Mouse (Mus musculus) midbrain, embryonic 13.5 days (tissue): ENCODE measurements around the gene Nabp1. TPM values are rescaled to one million over a fixed set of nuclear protein-coding genes. Genes with fewer than 3 reads are reported as not detected.
A peak's percentile ranks its signal among the peaks of the same experiment; 100 is the strongest.

ENCODE experiments used
- ATAC-seq: fragments of 200-750 bp; cut with Nextera tagmentation; 2 replicates; pipeline ENCODE4 v1.8.0; 2017; ENCODE audit warnings: mild to moderate bottlenecking, moderate TSS enrichment, moderate library complexity
- H3K27ac ChIP-seq: fragments of 300-500 bp; sonication (generic); 2 replicates; pipeline ENCODE4 v1.5.1; 2015; ENCODE audit warnings: inconsistent platforms, mild to moderate bottlenecking, moderate library complexity
- H3K27me3 ChIP-seq: fragments of 300-500 bp; sonication (generic); 2 replicates; pipeline ENCODE4 v1.6.1; 2015; ENCODE audit warnings: mild to moderate bottlenecking, inconsistent platforms
- H3K36me3 ChIP-seq: fragments of 300-500 bp; sonication (generic); 2 replicates; pipeline ENCODE4 v1.6.1; 2015; ENCODE audit warnings: mild to moderate bottlenecking, inconsistent platforms
- H3K4me1 ChIP-seq: fragments of 300-500 bp; sonication (generic); replicated peaks from 2 replicates; pipeline ENCODE4 v1.6.1; 2015; ENCODE audit warnings: inconsistent platforms
- H3K4me2 ChIP-seq: fragments of 300-500 bp; sonication (generic); replicated peaks from 2 replicates; pipeline ENCODE4 v1.6.1; 2015; ENCODE audit warnings: moderate library complexity, mild to moderate bottlenecking, inconsistent platforms
- H3K4me3 ChIP-seq: fragments of 300-500 bp; sonication (generic); replicated peaks from 2 replicates; pipeline ENCODE4 v1.5.1; 2015; ENCODE audit warnings: mild to moderate bottlenecking, inconsistent platforms
- H3K9ac ChIP-seq: fragments of 300-500 bp; sonication (generic); replicated peaks from 2 replicates; pipeline ENCODE4 v1.6.1; 2015; ENCODE audit warnings: mild to moderate bottlenecking, inconsistent platforms
- H3K9me3 ChIP-seq: fragments of 300-500 bp; sonication (generic); 2 replicates; pipeline ENCODE4 v1.6.1; 2016; ENCODE audit warnings: mild to moderate bottlenecking, inconsistent platforms
- WGBS: fragments of 180-500 bp; shearing (Covaris S2); methylation state at CpG from one replicate; pipeline ENCODE4 v1.1.7; 2015; 5-methylcytosine and 5-hydroxymethylcytosine counted together
- polyA plus RNA-seq: library from polyadenylated mRNA; unstranded; fragments of >200 nt; fragmentation: Nextera tagmentation; extraction: Ambion mirVana; gene quantifications from 2 replicates; pipeline ENCODE4 v1.2.1, GENCODE M21; 2015

Gene Nabp1
- polyA plus RNA-seq, 1 experiment from 2014 or later, result 9.3 TPM

GRCm38 (mm10) chr1:51479027-51479329, 753 bp upstream of the Nabp1 start:
- Histone ChIP-seq H3K9ac (peak overlapping the region; percentile 75), H3K27ac (no peak overlapping the region), H3K4me1 (peaks cover 8% of the 10 kb centered on the region; the same call in 1 of the 2 replicates), H3K4me3 (peak overlapping the region; percentile 55), H3K27me3 (peaks cover 4% of the 10 kb centered on the region; the same call in 1 of the 2 replicates), H3K36me3 (no peaks in the 10 kb centered on the region), H3K4me2 (peak overlapping the region; percentile 95), H3K9me3 (no peaks in the 10 kb centered on the region)
- no peak for ATAC-seq
- 83% methylated on average over 1 of the region's 1 CpGs for WGBS

GRCm38 (mm10) chr1:51477656-51478081, 556 bp downstream of the Nabp1 start:
- WGBS, result under 1% methylated on average over 25 of the region's 25 CpGs
- H3K36me3 ChIP-seq, result no peaks in the 10 kb centered on the region
- H3K9me3 ChIP-seq, result no peaks in the 10 kb centered on the region
- peaks cover 8% of the 10 kb centered on the region; the same call in 1 of the 2 replicates for H3K4me1 ChIP-seq
- H3K4me3 ChIP-seq, result peak overlapping the region; percentile 55
- peaks cover 4% of the 10 kb centered on the region; the same call in 1 of the 2 replicates for H3K27me3 ChIP-seq
- H3K9ac ChIP-seq, result peak overlapping the region; percentile 66
- ATAC-seq, result peak; percentile 57
- peak overlapping the region; percentile 95 for H3K4me2 ChIP-seq
- H3K27ac ChIP-seq, result peak overlapping the region; percentile 70; the same call in 1 of the 2 replicates

- Histone ChIP-seq H3K9ac (no peak overlapping the region), H3K27ac (no peak overlapping the region), H3K4me1 (peaks cover 8% of the 10 kb centered on the region; the same call in 1 of the 2 replicates), H3K36me3 (no peaks in the 10 kb centered on the region), H3K4me3 (no peak overlapping the region), H3K27me3 (peaks cover 4% of the 10 kb centered on the region; the same call in 1 of the 2 replicates), H3K4me2 (no peak overlapping the region), H3K9me3 (no peaks in the 10 kb centered on the region)
- 84% methylated on average over 1 of the region's 1 CpGs for WGBS
- no peak for ATAC-seq
Observed at GRCm38 (mm10) chr1:51476405-51476804, 1.8 kb downstream of the Nabp1 start.

GRCm38 (mm10) chr1:51468077-51468476, 10.1 kb downstream of the Nabp1 start:
- no peak for ATAC-seq
- Histone ChIP-seq H3K27ac (no peak overlapping the region), H3K9me3 (no peaks in the 10 kb centered on the region), H3K36me3 (no peaks in the 10 kb centered on the region), H3K4me2 (no peak overlapping the region), H3K4me3 (no peak overlapping the region), H3K9ac (no peak overlapping the region), H3K27me3 (no peaks in the 10 kb centered on the region), H3K4me1 (no peaks in the 10 kb centered on the region)
- WGBS, result 81% methylated on average over 2 of the region's 2 CpGs

GRCm38 (mm10) chr1:51467181-51467580, 11.0 kb downstream of the Nabp1 start:
- no peak overlapping the region for H3K9ac ChIP-seq
- ATAC-seq, result no peak
- H3K27ac ChIP-seq, result no peak overlapping the region
- no peaks in the 10 kb centered on the region for H3K4me1 ChIP-seq
- H3K4me2 ChIP-seq, result no peak overlapping the region
- 89% methylated on average over 5 of the region's 5 CpGs for WGBS
- no peak overlapping the region for H3K4me3 ChIP-seq
- no peaks in the 10 kb centered on the region for H3K36me3 ChIP-seq
- H3K9me3 ChIP-seq, result no peaks in the 10 kb centered on the region
- no peaks in the 10 kb centered on the region for H3K27me3 ChIP-seq

- Histone ChIP-seq H3K27me3 (no peaks in the 10 kb centered on the region), H3K4me1 (no peaks in the 10 kb centered on the region), H3K9ac (no peak overlapping the region), H3K36me3 (no peaks in the 10 kb centered on the region), H3K4me3 (no peak overlapping the region), H3K4me2 (no peak overlapping the region), H3K27ac (no peak overlapping the region), H3K9me3 (no peaks in the 10 kb centered on the region)
- 54% methylated on average over 1 of the region's 1 CpGs for WGBS
- ATAC-seq, result no peak
Observed at GRCm38 (mm10) chr1:51466385-51466784, 11.8 kb downstream of the Nabp1 start.

GRCm38 (mm10) chr1:51465285-51465684, 12.9 kb downstream of the Nabp1 start:
- no peaks in the 10 kb centered on the region for H3K36me3 ChIP-seq
- H3K9ac ChIP-seq, result no peak overlapping the region
- no peak overlapping the region for H3K4me3 ChIP-seq
- no peaks in the 10 kb centered on the region for H3K4me1 ChIP-seq
- no peak overlapping the region for H3K27ac ChIP-seq
- H3K4me2 ChIP-seq, result no peak overlapping the region
- H3K27me3 ChIP-seq, result no peaks in the 10 kb centered on the region
- no peaks in the 10 kb centered on the region for H3K9me3 ChIP-seq
- WGBS, result 41% methylated on average over 2 of the region's 2 CpGs
- no peak for ATAC-seq

GRCm38 (mm10) chr1:51463038-51463437, 15.2 kb downstream of the Nabp1 start:
- no peaks in the 10 kb centered on the region for H3K9me3 ChIP-seq
- H3K4me3 ChIP-seq, result no peak overlapping the region
- H3K9ac ChIP-seq, result no peak overlapping the region
- 91% methylated on average over 5 of the region's 5 CpGs for WGBS
- no peak overlapping the region for H3K4me2 ChIP-seq
- no peaks in the 10 kb centered on the region for H3K36me3 ChIP-seq
- no peak for ATAC-seq
- H3K27ac ChIP-seq, result no peak overlapping the region
- no peaks in the 10 kb centered on the region for H3K27me3 ChIP-seq
- no peaks in the 10 kb centered on the region for H3K4me1 ChIP-seq

GRCm38 (mm10) chr1:51458731-51459450, 19.3 kb downstream of the Nabp1 start:
- Histone ChIP-seq H3K9ac (no peak overlapping the region), H3K27me3 (no peaks in the 10 kb centered on the region), H3K36me3 (no peaks in the 10 kb centered on the region), H3K4me3 (no peak overlapping the region), H3K4me2 (no peak overlapping the region), H3K4me1 (0 out of 2 replicates have a peak, but pooled peaks cover 6% of the 10 kb centered on the region), H3K9me3 (no peaks in the 10 kb centered on the region), H3K27ac (no peak overlapping the region)
- 76% methylated on average over 10 of the region's 10 CpGs for WGBS
- peak; percentile 55 for ATAC-seq

GRCm38 (mm10) chr1:51458089-51458488, 20.1 kb downstream of the Nabp1 start:
- 86% methylated on average over 6 of the region's 6 CpGs for WGBS
- Histone ChIP-seq H3K36me3 (no peaks in the 10 kb centered on the region), H3K9ac (no peak overlapping the region), H3K9me3 (no peaks in the 10 kb centered on the region), H3K4me2 (no peak overlapping the region), H3K27me3 (no peaks in the 10 kb centered on the region), H3K4me3 (no peak overlapping the region), H3K27ac (no peak overlapping the region), H3K4me1 (0 out of 2 replicates have a peak, but pooled peaks cover 6% of the 10 kb centered on the region)
- ATAC-seq, result no peak

- no peaks in the 10 kb centered on the region for H3K36me3 ChIP-seq
- WGBS, result 83% methylated on average over 3 of the region's 3 CpGs
- H3K27me3 ChIP-seq, result no peaks in the 10 kb centered on the region
- no peaks in the 10 kb centered on the region for H3K9me3 ChIP-seq
- ATAC-seq, result no peak
- no peak overlapping the region for H3K27ac ChIP-seq
- H3K9ac ChIP-seq, result no peak overlapping the region
- 0 out of 2 replicates have a peak, but pooled peaks cover 6% of the 10 kb centered on the region for H3K4me1 ChIP-seq
- no peak overlapping the region for H3K4me3 ChIP-seq
- H3K4me2 ChIP-seq, result no peak overlapping the region
Observed at GRCm38 (mm10) chr1:51457249-51457648, 21.0 kb downstream of the Nabp1 start.

- Histone ChIP-seq H3K4me1 (peaks cover 6% of the 10 kb centered on the region), H3K27ac (no peak overlapping the region), H3K27me3 (no peaks in the 10 kb centered on the region), H3K36me3 (no peaks in the 10 kb centered on the region), H3K4me2 (no peak overlapping the region), H3K9ac (no peak overlapping the region), H3K4me3 (no peak overlapping the region), H3K9me3 (no peaks in the 10 kb centered on the region)
- ATAC-seq, result peak; percentile 20; the same call in 1 of the 2 replicates
- 58% methylated on average over 2 of the region's 2 CpGs for WGBS
Observed at GRCm38 (mm10) chr1:51448789-51449188, 29.4 kb downstream of the Nabp1 start.
